25 mouse cellular contexts compared by ENCODE assay signal in genomic region chr9:5353673-5354072, GRCm38 (mm10). TPM values are rescaled to one million over a fixed set of nuclear protein-coding genes. Genes with fewer than 3 reads are reported as not detected.
"Had no signal": no experiment of that assay in that cellular context is flagged by ENCODE, and none has a peak within 500 bp of the region (broad histone marks: within the 10 kb centered on the region; RNA-seq: fewer than 3 reads in every experiment).

No protein-coding gene starts in this region.

- H3K27ac ChIP-seq: gastrocnemius, adult 2 months; heart, embryonic 13.5 days; heart, embryonic 15.5 days; hindbrain, embryonic 12.5 days; hindbrain, embryonic 14.5 days; intestine, embryonic 15.5 days; kidney, embryonic 15.5 days; kidney, postnatal 0 days; limb, embryonic 13.5 days; limb, embryonic 15.5 days; liver, embryonic 12.5 days; liver, embryonic 14.5 days had no signal

- H3K9ac ChIP-seq: heart, embryonic 13.5 days; heart, embryonic 15.5 days; hindbrain, embryonic 12.5 days; hindbrain, embryonic 14.5 days; intestine, embryonic 15.5 days; kidney, embryonic 15.5 days; limb, embryonic 13.5 days; limb, embryonic 15.5 days; liver, embryonic 12.5 days; liver, embryonic 14.5 days had no signal

- H3K4me3 ChIP-seq: gastrocnemius, adult 2 months; heart, embryonic 13.5 days; heart, embryonic 15.5 days; hindbrain, embryonic 12.5 days; intestine, embryonic 15.5 days; kidney, embryonic 15.5 days; limb, embryonic 13.5 days; limb, embryonic 15.5 days; liver, embryonic 12.5 days had no signal

- H3K27me3 ChIP-seq: heart, embryonic 13.5 days; heart, embryonic 15.5 days; hindbrain, embryonic 12.5 days; intestine, embryonic 15.5 days; kidney, embryonic 15.5 days; limb, embryonic 13.5 days; limb, embryonic 15.5 days; liver, embryonic 12.5 days had no signal

- DNase-seq: gastrocnemius, adult 2 months; gastrocnemius, postnatal 10 days; gastrocnemius, postnatal 25 days; heart, postnatal 14 days; heart, postnatal 36 days; kidney, adult 18-20 months; kidney, adult 9 months; kidney, postnatal 14 days; kidney, postnatal 36 days; layer of hippocampus, adult 9-11 months; layer of hippocampus, postnatal 36 days; left cerebral cortex, postnatal 4 days had no signal

- H3K36me3 ChIP-seq: heart, embryonic 13.5 days; heart, embryonic 15.5 days; hindbrain, embryonic 12.5 days; intestine, embryonic 15.5 days; kidney, embryonic 15.5 days; limb, embryonic 13.5 days; limb, embryonic 15.5 days; liver, embryonic 12.5 days had no signal

- H3K4me1 ChIP-seq: heart, embryonic 13.5 days; heart, embryonic 15.5 days; hindbrain, embryonic 12.5 days; intestine, embryonic 15.5 days; kidney, embryonic 15.5 days; limb, embryonic 13.5 days; limb, embryonic 15.5 days; liver, embryonic 12.5 days had no signal

- H3K9me3 ChIP-seq: heart, embryonic 13.5 days; heart, embryonic 15.5 days; hindbrain, embryonic 12.5 days; intestine, embryonic 15.5 days; kidney, embryonic 15.5 days; limb, embryonic 13.5 days; limb, embryonic 15.5 days; liver, embryonic 12.5 days had no signal

RNA-seq across cellular contexts. Expression of gene Casp12, which starts 8.4 kb away (rescaled TPM):
- polyA plus RNA-seq: inflammation-experienced regulatory T-cells, adult 6 months; limb, embryonic 11.5 days; liver, embryonic 12.5 days had no signal

RNA-seq across cellular contexts. Expression of gene Casp4, which starts 45.0 kb away (rescaled TPM):
- polyA plus RNA-seq: hindbrain, embryonic 12.5 days had no signal
